Mouse (Mus musculus): ENCODE data around the gene Wdr49. TPM values are rescaled to one million over a fixed set of nuclear protein-coding genes. Genes with fewer than 3 reads are reported as not detected.

Gene Wdr49
- total RNA-seq, 2 experiments from 2014 or later = not detected

DNA sequence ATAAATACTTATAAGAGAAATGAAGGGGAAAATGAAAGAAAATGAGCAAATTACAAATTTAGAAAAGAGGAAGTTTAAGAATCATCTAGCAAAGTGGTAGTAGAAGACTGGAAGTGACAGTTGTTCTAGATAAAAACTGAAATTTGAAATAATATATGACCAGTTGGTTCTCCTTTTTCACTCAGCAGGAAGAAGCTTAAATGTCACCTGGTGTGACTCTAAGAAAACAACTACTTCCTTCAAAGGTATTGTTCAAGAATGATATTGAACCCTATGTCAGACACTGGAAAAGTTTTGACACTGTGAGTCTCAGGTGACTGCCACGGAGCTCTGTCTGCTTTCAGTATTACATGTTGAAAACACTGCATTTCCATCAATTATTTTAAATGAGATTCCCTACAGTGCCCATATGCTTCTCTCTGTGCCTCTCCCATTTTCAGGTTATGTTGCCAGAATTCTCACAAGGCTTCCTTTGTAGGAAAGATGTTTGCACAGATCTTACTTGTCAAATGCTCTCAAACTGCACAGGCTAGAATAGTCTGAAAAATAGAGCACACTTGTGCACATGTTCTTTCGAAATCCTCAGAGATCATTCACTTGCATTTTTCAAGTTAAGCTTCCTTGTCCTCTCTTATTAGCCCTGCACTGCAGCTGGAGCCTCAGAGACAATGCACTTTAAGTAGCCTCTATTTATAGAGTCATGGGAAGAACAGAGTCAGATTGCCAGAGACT is 184.8 kb downstream of the Wdr49 start:
- Histone ChIP-seq H3K27ac (no peak overlapping the region), H3K4me3 (no peak overlapping the region)
- TF ChIP-seq CTCF (IDR thresholded peaks at IDR 0.05) = no peak
- DNase-seq = no peak
- intact Hi-C loops (cut with DNase I) = no loop called here

- intact Hi-C loops (cut with DNase I) = no loop called here
- H3K4me3 ChIP-seq = no peak overlapping the region
- H3K27ac ChIP-seq = no peak overlapping the region
- TF ChIP-seq CTCF (IDR thresholded peaks at IDR 0.05) = no peak
- DNase-seq = no peak
Measured at GRCm38 (mm10) chr3:75293243-75293642, 188.7 kb downstream of the Wdr49 start.

GRCm38 (mm10) chr3:75277455-75277854 is 204.5 kb downstream of the Wdr49 start:
- no peak for TF ChIP-seq CTCF (IDR thresholded peaks at IDR 0.05)
- DNase-seq = no peak
- intact Hi-C loops (cut with DNase I) = no loop called here
- Histone ChIP-seq H3K4me3 (no peak overlapping the region), H3K27ac (no peak overlapping the region)

DNA sequence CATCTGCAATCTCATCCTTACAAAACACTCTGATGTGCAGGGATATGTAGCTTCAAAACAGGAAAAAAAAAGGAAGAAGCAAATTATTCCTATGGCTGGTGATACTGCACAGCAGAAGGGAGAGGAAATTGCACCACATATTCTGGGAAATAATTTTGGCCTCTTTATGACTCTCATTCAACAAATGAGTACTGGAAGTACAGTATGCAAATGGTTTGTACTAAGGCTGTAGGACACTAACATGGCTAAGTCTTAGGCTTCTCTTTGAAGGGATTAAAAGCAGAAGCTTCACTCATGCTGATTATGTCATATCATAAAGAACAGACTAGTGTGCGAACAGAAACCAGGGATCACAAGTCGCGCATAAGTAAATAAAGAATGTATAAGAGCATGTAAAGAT is 205.4 kb downstream of the Wdr49 start:
- H3K4me3 ChIP-seq = no peak overlapping the region
- intact Hi-C loops (cut with DNase I) = no loop called here
- H3K27ac ChIP-seq = no peak overlapping the region
- DNase-seq = no peak
- no peak for TF ChIP-seq CTCF (IDR thresholded peaks at IDR 0.05)

- Histone ChIP-seq H3K27ac (no peak overlapping the region), H3K4me3 (no peak overlapping the region)
- intact Hi-C loops (cut with DNase I) = no loop called here
- no peak for DNase-seq
- TF ChIP-seq CTCF (IDR thresholded peaks at IDR 0.05) = no peak
Measured at GRCm38 (mm10) chr3:75275127-75275526, 206.8 kb downstream of the Wdr49 start.

DNA sequence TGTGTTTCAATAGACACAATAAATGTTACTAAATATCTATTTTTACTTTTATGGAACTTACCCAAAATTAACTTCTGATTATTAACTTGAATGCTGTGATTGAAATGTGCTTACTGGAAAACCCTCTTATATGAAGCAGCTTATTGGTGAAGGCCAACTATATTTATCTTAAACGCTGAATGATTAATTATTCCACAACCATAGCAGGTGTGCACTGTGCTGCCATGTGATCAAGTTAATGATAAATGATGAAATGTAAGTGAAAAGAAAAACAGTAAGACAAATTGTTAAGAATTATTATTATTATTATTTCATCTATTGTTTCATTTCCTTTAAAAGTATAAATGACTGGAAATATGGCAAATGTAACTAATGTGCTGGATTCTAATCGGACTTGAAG is 212.0 kb downstream of the Wdr49 start, which contains the start of gene Serpini2:
Gene Serpini2, minus strand, starts transcription at position 101 of the 400 bp plus-strand sequence.
- no peak for TF ChIP-seq CTCF (IDR thresholded peaks at IDR 0.05)
- H3K27ac ChIP-seq = no peak within 1 kb of the TSS
- DNase-seq = no peak
- no peak within 1 kb of the TSS for H3K4me3 ChIP-seq
- intact Hi-C loops (cut with DNase I) = no loop called here

DNA sequence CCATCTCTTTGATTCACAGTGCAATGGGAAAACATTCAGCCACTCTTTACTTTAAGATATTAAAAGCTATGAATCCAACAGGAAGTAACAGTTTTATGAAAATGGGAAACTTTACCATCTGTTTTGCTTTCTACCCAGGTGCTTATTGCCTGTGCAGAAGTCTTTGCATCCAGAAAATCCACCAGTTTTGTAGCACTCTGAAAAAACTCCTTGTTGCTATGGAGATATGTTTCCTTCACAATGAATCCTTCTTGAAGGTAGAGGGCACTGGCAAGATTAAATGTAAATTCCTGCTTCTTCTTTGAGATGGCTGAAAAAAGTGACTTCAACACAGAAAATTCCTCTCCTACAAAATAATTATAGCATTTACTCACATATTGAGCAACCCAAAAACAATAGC is 222.6 kb downstream of the Wdr49 start:
- no peak overlapping the region for H3K4me3 ChIP-seq
- no peak for DNase-seq
- H3K27ac ChIP-seq = no peak overlapping the region
- intact Hi-C loops (cut with DNase I) = no loop called here
- TF ChIP-seq CTCF (IDR thresholded peaks at IDR 0.05) = no peak

Other genes starting within 250 kb of the Wdr49 start
- gene Serpini2, start 212.1 kb downstream of the Wdr49 start, total RNA-seq (2021) = not detected
- gene Pdcd10, start 74.7 kb upstream of the Wdr49 start, total RNA-seq (2021) = 10 to 100 TPM; 16.6 to 16.7 TPM
- under 1 TPM; 0.39 to 0.54 TPM for gene Serpini1, start 75.4 kb upstream of the Wdr49 start, total RNA-seq (2021)

Data from gastrocnemius, adult 2 months (tissue).